Mouse (Mus musculus): ENCODE data around the gene Syne1.

GRCm38 (mm10) chr10:5326716-5327115 is 224.6 kb downstream of the Syne1 start:
- TF ChIP-seq EP300 (IDR thresholded peaks at IDR 0.05): no peak
- no peak for TF ChIP-seq CTCF (IDR thresholded peaks at IDR 0.05)
